Comparison of ENCODE assay signal across 14 mouse cellular contexts in genomic region chr2:167265806-167266205, GRCm38 (mm10). TPM values are rescaled to one million over a fixed set of nuclear protein-coding genes. Genes with fewer than 3 reads are reported as not detected.
DNase-seq lines count a peak whose midpoint lies in the region; ATAC-seq lines count a peak whose summit lies in the region.
"Had no signal": no experiment of that assay in that cellular context is flagged by ENCODE, and none has a peak within 500 bp of the region (broad histone marks: within the 10 kb centered on the region; RNA-seq: fewer than 3 reads in every experiment).

No protein-coding gene starts in this region.

- H3K9ac ChIP-seq in hindbrain, embryonic 16.5 days (ENCODE audit: low read depth, low read length): no peak overlapping the region
- H3K9ac ChIP-seq: hindbrain, embryonic 12.5 days; midbrain, embryonic 15.5 days; neural tube, embryonic 15.5 days had no signal

- intact Hi-C loops in heart, postnatal 25 days (cut with DNase I): no loop called here

- no peak for ATAC-seq in hindbrain, embryonic 16.5 days
- ATAC-seq: midbrain, embryonic 15.5 days had no signal

- 63% methylated on average over 4 of the region's 5 CpGs for WGBS in hindbrain, embryonic 16.5 days

- peak; percentile 82 for DNase-seq in heart, adult 11 months
- DNase-seq in heart, postnatal 25 days (ENCODE audit: low spot score): no peak
- peak; percentile 5 to 49 for DNase-seq in spleen, postnatal 4 days (ENCODE audit: low spot score in 2 of 2)
- DNase-seq in spleen, adult 18-20 months: no peak
- DNase-seq in gastrocnemius, postnatal 10 days: peak; percentile 2
- DNase-seq in lung, postnatal 36 days: peak; percentile 51
- DNase-seq in retina, embryonic 14.5 days (ENCODE audit: low spot score): no peak

- no peaks in the 10 kb centered on the region for H3K36me3 ChIP-seq in hindbrain, embryonic 16.5 days (ENCODE audit: control insufficient read depth, insufficient read depth, low read length)
- H3K36me3 ChIP-seq: hindbrain, embryonic 12.5 days; limb, embryonic 10.5 days; midbrain, embryonic 15.5 days; neural tube, embryonic 15.5 days had no signal

- no peaks in the 10 kb centered on the region for H3K27me3 ChIP-seq in hindbrain, embryonic 16.5 days (replicated peaks; ENCODE audit: control insufficient read depth, insufficient read depth, low read length)
- H3K27me3 ChIP-seq: midbrain, embryonic 15.5 days; neural tube, embryonic 15.5 days had no signal

- no peak overlapping the region for H3K4me3 ChIP-seq in hindbrain, embryonic 16.5 days (ENCODE audit: low read length)
- H3K4me3 ChIP-seq: hindbrain, embryonic 12.5 days; limb, embryonic 10.5 days; midbrain, embryonic 15.5 days; neural tube, embryonic 15.5 days had no signal

- H3K4me2 ChIP-seq in hindbrain, embryonic 16.5 days (ENCODE audit: low read length): no peak overlapping the region
- H3K4me2 ChIP-seq: hindbrain, embryonic 12.5 days; midbrain, embryonic 15.5 days; neural tube, embryonic 15.5 days had no signal

- H3K9me3 ChIP-seq in hindbrain, embryonic 16.5 days (ENCODE audit: control insufficient read depth, low read length): no peaks in the 10 kb centered on the region
- H3K9me3 ChIP-seq: hindbrain, embryonic 12.5 days; limb, embryonic 10.5 days; midbrain, embryonic 15.5 days; neural tube, embryonic 15.5 days had no signal

- H3K27ac ChIP-seq in hindbrain, embryonic 16.5 days (ENCODE audit: low read depth, low read length): no peak overlapping the region
- H3K27ac ChIP-seq: hindbrain, embryonic 12.5 days; limb, embryonic 10.5 days; midbrain, embryonic 15.5 days; neural tube, embryonic 15.5 days had no signal

- H3K4me1 ChIP-seq in hindbrain, embryonic 16.5 days (ENCODE audit: control insufficient read depth, insufficient read depth, low read depth, low read length): no peaks in the 10 kb centered on the region
- H3K4me1 ChIP-seq: hindbrain, embryonic 12.5 days; midbrain, embryonic 15.5 days; neural tube, embryonic 15.5 days had no signal

RNA-seq across cellular contexts. Expression of gene Ptgis, which starts 25.4 kb away (rescaled TPM):
- 10 to 100 TPM; 18.8 to 24.6 TPM for total RNA-seq in heart, postnatal 25 days (2021)
- 10 to 100 TPM; 13.7 to 17.8 TPM for total RNA-seq in gastrocnemius, postnatal 10 days (2021)
- 4.2 and 5.5 TPM in 2 replicates for polyA plus RNA-seq in hindbrain, embryonic 16.5 days (2015; fragmentation: Nextera tagmentation; extraction: Ambion mirVana)
- total RNA-seq: common myeloid progenitor, adult 5-6 weeks; granulocyte monocyte progenitor cell, adult 5-6 weeks had no signal

Comparison
In these comparisons a context has a peak if more than half of its experiments do, and no peak if none do; other contexts are left out.
1. DNase-seq: peak in heart, adult 11 months (single experiment), spleen, postnatal 4 days (2 of 2), gastrocnemius, postnatal 10 days (single experiment) and lung, postnatal 36 days (single experiment); none in heart, postnatal 25 days (single experiment), spleen, adult 18-20 months (0 of 2) and retina, embryonic 14.5 days (single experiment).